Mouse (Mus musculus): ENCODE data around the gene Atp11a. TPM values are rescaled to one million over a fixed set of nuclear protein-coding genes. Genes with fewer than 3 reads are reported as not detected.

Atp11a gene
- total RNA-seq (2021) = 10 to 100 TPM; 87.1 to 88.6 TPM

DNA sequence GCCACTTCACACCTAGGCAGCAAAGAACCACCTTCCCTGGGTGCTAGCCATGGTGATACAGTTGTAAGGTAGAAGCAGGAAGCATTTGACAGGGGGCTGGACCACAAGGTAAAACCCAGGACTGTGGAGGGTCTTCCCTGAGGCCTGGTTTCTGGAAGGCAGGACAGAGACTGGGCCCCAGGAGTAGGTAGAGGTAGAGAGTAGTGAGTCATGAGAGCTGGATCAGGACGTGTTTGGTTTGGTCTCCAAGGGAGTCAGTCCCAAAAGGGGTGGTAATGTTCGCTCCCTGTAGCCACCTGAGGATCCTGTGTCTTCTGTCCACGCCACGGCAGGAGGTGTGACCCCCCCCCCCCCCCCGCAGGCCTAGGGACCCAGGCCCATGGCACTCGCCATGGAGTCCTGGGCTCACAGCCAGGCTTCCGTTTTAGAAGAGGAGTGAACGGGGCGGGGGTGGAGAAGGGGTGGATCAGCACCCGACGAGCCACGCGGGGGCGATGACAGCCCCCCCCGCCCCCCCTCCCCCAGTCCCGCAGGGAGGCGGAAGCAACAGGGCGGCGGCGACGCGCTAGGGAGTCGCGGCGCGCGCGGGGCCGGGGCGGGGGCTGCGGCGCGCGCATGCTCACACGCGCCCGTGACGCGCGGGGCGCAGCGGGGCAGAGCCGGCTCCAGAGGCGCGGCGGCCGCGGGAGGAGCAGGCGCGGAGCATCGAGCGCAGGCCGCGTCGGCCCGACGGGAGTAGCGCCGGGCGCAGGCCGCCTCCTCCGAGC lies at the start of gene Atp11a:
TSS of gene Atp11a (plus strand) at position 624 of the 767 bp plus-strand sequence.
- DNase-seq = peak; percentile 69 to 71
- intact Hi-C loops (cut with DNase I) = loop anchor here (2.0 kb wide), 1 partner anchor 54 kb away; no protein-coding TSS in a partner anchor

DNA sequence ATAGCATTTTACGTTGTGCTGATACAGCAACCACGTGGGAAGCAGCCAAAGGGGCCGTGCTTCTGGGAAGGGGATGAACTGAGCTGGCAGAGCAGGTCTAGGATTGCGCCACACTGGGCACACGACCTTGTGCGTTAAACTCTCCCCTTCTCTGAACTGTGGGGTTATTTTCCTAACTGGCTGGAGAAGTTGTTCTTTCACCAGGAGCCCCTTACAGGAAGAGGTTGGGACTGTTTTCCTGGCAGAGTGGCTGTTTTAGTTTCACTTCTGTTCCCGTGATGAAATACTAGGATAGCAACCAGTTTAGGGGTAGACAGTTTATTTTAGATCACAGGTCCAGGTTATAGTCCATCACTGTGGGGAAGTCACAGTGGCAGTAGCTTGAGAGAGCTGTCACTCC lies 45.2 kb upstream of the Atp11a start:
- DNase-seq = no peak
- intact Hi-C loops (cut with DNase I) = no loop called here

DNA sequence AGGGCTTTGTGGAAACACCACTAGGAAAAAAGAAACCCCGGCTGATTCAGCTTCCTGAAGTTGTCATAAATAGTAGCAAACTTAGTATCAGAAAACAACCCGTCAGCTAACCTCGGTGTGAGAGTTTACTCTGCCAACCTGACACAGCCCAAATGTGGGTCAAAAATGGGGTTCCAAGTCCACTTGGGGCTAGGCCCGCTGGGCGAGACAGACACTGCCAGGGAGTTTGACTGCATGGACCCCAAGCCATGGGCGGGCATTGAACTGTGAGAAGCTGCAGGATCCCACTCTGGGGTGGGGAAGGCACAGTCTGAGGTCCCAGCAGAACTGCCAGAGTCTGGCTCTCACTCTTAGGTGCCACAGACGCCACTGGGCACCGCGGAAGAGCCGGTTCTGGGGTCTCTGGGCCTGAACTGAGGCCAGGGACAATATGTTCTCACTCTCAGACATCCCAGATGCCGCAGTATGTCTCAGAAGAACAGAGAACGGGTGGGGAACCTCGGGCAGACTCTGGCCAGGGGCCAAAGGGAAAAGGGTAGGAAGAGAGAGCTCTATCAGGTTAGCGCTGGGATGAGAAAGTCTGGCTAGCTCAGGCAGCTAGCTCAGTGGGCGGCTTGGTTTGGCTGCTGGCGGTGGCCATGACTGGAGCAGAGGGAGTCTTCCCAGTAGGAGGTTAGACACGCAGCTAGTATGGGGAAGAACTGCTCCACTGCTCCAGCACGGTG lies 40.8 kb upstream of the Atp11a start:
- DNase-seq = no peak
- intact Hi-C loops (cut with DNase I) = no loop called here

DNA sequence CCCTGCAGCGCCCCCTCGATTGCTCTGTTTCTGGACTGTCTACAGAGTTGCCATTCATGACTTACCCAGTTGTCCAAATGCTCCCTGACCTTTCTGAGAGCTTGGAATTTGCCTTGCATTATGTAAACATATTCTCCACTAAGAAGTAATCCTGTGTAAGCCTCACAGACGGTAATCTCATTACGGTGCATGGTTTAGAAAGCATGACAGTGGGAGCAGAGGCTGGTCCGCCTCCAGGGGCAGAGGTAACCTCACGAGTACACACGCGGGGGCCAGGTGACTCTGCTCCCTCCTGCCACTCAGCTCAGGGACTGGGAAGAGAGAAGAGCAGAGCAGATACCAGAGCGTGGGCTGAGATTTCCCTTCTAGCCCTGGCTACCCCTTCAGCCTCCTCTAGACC lies 37.7 kb upstream of the Atp11a start:
- DNase-seq = no peak
- intact Hi-C loops (cut with DNase I) = no loop called here

DNA sequence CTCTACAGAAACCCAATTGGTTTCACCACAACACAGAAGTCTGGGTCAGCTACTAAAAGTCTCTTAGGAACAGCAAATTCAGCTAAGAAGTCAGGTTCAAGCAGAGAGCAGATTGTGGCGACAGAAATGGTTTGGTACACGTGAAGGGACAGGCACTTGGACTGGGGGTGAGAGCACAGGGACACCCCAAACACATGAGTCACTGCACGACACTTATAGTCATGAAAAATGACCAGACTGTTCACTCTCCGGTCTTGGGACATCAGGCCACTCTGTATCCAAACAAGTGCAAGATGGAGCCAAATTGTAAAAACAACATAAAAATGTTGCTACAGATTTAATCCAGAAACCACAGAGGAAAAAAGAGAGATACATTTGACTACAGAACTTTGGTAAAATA lies 28.2 kb upstream of the Atp11a start:
- intact Hi-C loops (cut with DNase I) = no loop called here
- DNase-seq = no peak

DNA sequence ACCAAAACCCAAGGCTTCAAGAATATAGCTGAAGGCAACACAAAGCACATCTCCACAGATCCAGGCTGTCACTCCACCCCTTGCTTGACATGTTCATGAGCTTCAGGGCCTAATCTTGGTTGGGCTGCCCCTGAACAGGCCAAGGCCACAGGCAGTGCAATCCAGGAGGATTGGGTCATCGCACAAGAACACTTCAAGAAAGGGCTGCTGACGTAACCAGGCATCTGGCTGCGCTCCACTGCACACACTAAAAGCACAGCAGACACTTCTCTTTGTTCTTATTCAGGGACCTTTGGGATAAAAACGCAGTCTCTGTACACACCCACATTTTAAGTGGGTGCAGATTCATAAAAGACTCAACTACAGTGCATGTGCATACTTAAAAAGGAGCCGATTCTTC lies 26.0 kb upstream of the Atp11a start:
- peak; percentile 26 to 37 for DNase-seq
- intact Hi-C loops (cut with DNase I) = no loop called here

DNA sequence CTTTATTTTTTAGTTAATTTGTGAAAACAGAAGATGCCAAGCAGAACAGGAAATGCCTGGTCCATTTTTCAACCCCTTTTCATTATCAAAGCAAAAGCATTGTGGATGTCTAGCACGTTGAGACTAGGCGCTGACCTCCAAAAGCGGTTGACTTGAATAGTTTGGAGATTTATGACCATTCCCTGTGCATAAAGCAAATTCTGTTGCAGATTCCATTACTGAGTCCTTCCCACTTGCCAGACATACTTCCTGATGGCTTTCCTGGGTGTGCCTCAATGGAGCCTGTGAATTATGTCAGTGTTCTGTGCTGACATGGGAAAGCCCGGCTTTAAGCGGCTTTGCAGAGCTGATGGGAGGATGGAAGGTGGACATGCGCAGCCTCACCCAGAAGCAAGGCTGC lies 24.4 kb upstream of the Atp11a start:
- intact Hi-C loops (cut with DNase I) = no loop called here
- no peak for DNase-seq

DNA sequence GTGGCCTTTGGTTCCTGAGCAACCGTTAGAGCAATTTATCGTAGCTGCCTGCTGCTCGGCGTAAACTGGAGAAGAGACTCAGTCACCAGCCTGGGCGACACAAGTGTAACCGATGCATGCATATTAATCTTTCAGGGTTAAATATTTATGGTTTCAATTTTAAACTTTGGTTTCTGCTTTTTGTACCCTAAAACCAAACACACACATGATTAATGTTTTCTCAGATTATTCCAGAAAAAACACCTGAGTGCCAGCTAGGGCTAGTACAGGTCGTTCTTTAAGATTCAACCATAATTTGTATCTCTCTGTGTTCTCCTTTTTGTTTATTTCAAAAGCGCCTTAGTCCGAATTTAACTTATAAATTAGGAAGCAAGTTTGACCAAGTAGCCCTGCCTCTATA lies 17.7 kb upstream of the Atp11a start:
- intact Hi-C loops (cut with DNase I) = no loop called here
- no peak for DNase-seq

DNA sequence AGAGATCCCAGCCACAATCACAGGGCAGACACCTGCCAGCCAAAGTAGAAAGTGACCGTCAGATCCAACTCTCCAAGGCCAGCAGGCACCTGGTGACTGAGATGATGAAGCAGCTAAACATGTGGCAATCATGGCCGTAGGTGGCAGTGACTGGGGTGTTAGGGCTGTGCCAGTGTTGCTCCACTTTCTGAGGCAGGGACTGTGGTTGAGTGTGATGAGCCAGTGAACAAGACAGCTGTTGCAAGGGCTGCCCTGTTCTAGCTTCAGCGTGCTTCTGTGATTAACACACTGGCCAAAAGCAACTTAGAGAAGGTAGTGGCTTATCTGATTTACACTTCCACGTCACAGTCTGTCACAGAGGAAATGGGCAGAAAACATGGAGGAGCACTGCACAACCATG lies 13.4 kb upstream of the Atp11a start:
- no peak for DNase-seq
- intact Hi-C loops (cut with DNase I) = no loop called here

DNA sequence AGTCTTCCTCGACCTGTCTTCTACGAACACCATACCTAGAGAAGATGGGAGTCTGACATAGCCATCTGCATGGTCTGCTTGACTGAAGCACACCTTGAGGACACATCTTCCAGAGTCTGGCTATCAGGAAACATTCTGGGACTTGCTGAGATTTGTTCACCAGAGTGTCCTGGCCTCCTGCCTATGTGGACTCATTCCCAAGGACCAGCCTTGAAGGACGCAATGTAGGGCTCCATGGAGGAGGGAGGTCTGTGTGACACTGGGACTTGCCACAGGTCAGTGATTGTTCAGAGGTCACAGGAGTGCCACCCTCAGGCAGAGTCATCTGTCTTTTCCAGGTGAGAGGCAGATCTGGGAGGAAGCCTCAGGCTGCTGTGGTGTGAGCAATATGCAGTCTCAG lies 8.6 kb upstream of the Atp11a start:
- intact Hi-C loops (cut with DNase I) = no loop called here

DNA sequence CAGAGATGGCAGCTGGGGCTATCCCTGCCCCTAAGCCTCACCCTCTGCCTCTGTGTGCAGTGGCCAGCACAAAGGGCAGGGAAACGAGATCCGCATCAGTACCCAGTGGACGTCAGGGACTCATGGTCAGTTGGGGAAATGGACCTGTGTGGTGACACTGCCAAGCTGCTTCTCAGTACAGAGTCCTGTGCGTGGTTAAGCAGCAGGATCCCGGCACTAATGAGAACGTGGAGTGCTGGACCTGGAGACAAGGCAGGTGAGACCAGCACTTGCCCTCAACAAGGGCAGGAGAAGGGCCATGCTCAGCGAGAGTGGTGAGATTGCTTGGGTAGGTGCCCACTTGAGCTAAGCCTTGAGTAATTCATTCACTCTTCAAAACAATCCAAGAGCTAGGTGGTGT lies 7.7 kb upstream of the Atp11a start:
- intact Hi-C loops (cut with DNase I) = no loop called here
- no peak for DNase-seq

More for the DNA sequence above, 8.6 kb upstream of the Atp11a start:
- DNase-seq = no peak

DNA sequence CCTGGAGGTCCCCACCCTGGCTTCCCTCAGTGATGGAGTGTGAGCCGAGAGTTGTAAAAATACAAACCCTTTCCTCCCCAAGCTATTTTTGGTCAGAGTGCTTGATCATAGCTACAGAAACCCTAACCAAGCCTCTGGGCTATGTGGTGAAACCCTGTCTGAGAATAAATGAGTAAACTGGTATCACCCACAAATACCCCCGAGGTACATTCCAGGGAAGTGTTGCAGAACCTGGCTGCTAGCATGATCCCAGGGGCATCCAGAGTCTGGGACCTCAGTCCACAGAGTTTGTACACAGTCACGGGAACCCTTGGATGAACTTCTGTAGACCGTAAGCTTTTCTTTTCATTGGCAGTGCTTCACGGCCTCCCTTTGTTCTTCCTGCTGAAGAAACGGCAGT lies 3.8 kb upstream of the Atp11a start:
- intact Hi-C loops (cut with DNase I) = no loop called here
- DNase-seq = no peak

DNA sequence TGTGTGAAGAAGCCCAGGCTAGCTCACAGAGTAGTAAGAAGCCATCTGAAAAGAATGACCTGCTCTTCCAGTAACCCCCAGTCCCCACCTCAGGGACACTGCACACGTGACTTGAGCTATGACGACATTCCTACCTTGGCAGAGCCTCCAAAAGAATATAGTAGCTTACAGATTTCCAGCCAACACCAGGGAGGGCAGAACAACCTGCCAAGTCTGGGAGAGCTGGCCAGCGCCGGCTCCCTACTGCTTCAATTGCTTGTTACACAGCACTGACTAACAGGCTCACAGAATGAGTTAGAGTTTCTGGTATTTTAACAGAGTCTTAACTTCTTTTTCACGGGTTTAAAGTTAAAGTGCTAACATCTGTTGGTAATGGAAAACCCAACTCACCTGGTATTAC lies 2.7 kb upstream of the Atp11a start:
- intact Hi-C loops (cut with DNase I) = no loop called here
- DNase-seq = no peak

DNA sequence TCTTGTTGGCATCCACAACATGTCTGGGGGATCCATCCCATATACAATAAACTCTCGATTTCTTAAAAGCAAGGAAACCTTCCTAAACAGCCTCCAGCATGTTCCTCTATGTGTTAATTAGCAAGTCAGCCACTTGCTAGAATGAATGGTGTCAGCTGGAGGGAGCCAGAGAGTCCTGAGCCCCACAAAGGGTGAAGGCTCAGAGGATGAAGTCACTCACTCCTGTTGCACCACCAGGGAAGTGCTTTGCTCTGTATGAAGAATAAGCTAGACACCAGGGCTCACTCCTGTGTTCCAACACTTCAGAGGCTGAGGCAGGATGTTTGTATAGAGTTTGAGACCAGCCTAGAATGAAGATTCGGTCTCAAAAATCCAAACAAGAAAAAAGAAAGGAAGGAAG lies 1.5 kb upstream of the Atp11a start:
- peak; percentile 61 to 65 for DNase-seq
- intact Hi-C loops (cut with DNase I) = no loop called here

DNA sequence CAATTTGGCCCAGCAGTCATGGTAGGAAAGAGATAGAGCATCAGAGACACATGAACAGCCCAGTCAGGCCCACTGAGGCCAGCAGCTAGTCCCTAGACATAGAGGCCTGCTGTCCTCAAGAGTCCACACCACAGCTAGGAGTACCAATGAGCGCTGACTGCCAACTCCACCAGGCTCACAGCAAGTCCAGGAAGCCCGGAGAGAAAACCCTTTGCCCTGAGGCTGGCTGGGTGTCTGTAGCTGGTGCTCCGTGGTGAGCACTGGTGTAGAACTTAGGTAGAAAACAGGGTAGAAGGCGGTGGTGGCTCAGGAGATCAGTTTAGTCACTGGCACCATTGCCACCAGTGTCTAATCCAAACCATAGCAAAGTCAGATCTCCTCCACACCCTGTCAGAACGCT lies 988 bp upstream of the Atp11a start:
- DNase-seq = no peak
- intact Hi-C loops (cut with DNase I) = loop anchor here (2.0 kb wide), 1 partner anchor 55 kb away; no protein-coding TSS in a partner anchor

DNA sequence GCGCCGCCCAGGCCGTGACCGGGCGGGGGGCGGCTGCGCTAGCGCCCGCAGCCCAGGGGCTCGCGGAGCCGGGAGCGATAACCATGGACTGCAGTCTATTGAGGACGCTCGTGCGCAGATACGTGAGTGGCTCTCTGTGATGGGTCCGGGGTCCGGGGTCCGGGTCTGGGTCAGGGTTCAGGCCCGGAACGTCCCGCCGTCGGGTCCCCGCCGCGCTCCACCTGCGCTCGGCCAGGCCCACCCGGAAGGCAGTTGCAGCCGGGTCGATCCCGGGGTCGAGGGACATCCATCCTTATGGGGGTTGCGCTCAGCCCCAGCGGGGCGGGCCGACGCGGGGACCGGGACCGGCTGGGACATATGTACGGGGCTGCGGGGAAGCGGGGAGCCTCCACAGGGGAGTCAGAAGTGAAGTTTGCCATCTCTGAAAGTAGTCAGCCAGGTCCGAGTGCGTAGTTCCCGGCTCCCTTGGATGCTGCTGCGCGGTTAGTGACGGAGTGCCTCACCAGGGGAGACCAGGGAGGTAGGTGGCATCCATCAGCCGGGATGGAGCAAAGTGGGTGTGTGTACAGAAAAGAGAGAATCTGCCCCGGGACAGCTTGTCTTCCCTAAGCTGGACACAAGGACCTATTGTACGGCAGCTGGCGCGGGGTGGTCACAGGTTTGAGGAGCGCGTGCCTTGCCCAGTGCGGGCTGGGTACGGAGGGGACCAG lies 572 bp downstream of the Atp11a start:
- DNase-seq = peak in 1 of 2 experiments; percentile 53
- intact Hi-C loops (cut with DNase I) = loop anchor here (2.0 kb wide), 1 partner anchor 53 kb away; no protein-coding TSS in a partner anchor

DNA sequence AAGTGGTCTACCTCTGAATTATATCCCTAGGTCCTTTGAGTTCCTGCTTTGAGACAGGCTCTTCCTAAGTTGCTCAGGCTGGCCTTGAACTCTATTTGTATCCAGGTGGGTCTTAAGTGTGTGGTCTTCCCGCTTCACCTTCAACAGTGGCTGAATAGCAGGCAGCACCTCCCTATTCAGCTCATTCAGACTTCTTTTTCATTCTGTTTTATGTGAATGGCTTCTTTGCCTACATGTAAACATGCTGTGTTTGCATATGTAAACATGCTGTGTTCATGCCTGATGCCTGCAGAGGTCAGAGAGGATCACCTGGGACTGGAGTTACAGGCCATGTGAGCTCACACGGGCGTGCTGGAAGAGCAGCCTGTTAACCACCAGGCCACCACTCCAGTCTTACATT lies 3.1 kb downstream of the Atp11a start:
- intact Hi-C loops (cut with DNase I) = no loop called here
- DNase-seq = no peak

DNA sequence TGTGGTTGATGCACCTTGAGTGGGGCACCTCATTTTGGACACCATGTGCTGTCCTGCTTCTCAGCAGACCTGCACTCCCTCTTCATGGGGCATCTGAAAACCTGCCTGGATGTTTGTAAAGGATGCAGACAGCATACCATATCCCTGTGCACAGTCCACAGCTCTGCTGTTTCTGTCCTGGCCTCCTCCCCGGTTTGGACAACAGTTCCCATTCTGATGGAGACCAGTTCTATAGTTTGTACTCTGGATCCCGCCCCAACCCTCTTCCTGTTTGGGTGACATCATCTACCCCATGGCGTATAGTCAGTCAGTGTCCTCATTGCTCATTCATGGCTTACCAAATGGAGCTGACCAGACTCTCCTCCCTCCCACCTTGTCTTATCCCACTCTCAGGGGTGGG lies 5.1 kb downstream of the Atp11a start:
- intact Hi-C loops (cut with DNase I) = no loop called here
- DNase-seq = no peak

DNA sequence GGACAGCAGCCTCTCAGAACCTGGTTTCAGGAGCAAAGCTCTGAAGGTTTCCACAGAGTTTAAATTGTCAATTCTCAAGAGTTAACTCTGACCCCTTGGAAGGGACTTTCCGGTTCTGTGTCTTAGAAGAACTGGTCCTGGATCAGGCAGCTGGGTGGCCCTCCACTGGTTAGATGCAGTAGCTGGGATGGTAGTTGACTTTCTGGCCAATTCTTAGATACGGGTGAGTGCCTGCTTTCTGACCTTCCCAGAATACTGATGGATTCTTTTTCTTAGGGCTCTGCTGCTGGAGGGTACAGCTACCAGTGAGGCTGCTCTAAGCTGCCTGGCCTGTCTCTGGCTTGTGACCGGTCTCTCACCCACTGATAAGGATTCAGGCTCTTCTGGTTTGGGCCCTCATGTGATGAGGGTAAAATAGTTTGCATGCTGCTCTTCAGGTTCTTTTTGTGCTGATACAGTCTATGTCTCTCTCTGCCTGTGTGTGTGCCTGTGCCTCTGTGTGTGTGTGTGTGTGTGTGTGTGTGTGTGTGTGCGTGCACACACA lies 6.8 kb downstream of the Atp11a start:
- no peak for DNase-seq
- intact Hi-C loops (cut with DNase I) = no loop called here

DNA sequence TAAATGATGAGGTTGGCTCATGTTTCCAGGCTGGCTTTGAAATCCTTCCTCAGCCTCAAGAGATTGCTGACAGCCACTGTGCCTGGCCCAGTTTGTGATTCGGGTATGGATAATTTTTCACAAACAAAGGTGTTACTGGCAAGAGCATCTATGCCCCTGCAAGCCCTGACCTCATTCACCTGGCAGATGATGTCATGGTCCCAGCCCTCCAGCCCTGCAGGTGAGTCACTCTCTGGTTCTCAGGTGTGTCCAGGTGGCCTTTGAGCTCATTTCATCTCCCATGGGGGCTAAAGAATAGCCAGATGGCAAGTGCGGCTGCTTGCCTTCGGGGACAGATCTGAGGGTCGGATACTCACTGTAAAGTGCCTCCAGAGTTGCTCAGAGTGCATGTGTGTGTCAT lies 8.2 kb downstream of the Atp11a start:
- DNase-seq = no peak
- intact Hi-C loops (cut with DNase I) = no loop called here

DNA sequence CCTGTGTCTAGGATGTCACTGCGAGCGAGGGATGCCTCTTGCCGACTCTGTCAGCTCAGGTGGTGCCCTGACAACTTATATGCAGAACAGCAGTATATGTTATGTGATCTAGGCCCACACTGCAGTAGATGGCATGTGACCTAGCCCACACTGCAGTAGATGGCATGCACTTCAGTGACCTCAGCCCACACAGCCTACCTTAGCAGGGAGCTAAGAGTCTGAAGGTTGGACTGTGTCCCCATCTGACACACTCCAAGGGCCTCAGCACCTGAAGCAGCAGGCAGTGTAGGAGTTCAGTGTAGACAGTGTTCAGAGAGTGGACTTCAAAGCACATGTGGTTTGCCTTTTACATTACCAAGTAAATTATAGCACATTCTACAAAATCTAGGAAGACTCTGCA lies 10.4 kb downstream of the Atp11a start:
- no peak for DNase-seq
- intact Hi-C loops (cut with DNase I) = no loop called here
